Mouse (Mus musculus) duodenum, adult 2 months (tissue): Measurements from ENCODE around the gene Gm16253. TPM values are rescaled to one million over a fixed set of nuclear protein-coding genes. Genes with fewer than 3 reads are reported as not detected.

Experiments
- polyA plus RNA-seq: library from polyadenylated mRNA; depleted of rRNA; stranded (reverse); fragments of >200 nt; gene quantifications from 2 replicates; pipeline ENCODE4 v1.2.3, GENCODE M21; 2012; ENCODE audit warnings: low replicate concordance; rRNA removed

The Gm16253 gene
- not detected in 2 replicates for polyA plus RNA-seq

GRCm38 (mm10) chr3:96576690-96577541 is at the start of gene Gm16253:
Gm16253 (plus strand) TSS chr3:96576984.

GRCm38 (mm10) chr3:96557694-96558093 is 19.1 kb upstream of the Gm16253 start, which contains the start of gene Txnip:
Txnip (plus strand) TSS chr3:96557957.

GRCm38 (mm10) chr3:96593790-96594560 is 17.2 kb downstream of the Gm16253 start, which contains the start of gene Polr3gl:
Polr3gl (minus strand) TSS chr3:96594181.

GRCm38 (mm10) chr3:96596228-96596707 is 19.5 kb downstream of the Gm16253 start, which contains the start of gene Ankrd34a:
Ankrd34a (plus strand) TSS chr3:96596636.

GRCm38 (mm10) chr3:96600639-96601250 is 24.0 kb downstream of the Gm16253 start, which contains the start of gene Lix1l:
Lix1l (plus strand) TSS chr3:96601149.

GRCm38 (mm10) chr3:96629729-96630600 is 53.2 kb downstream of the Gm16253 start, which contains the start of gene Rbm8a:
Rbm8a (plus strand) TSS chr3:96629933.

Other genes with a start within 250 kb of the Gm16253 start
- gene BC107364, start 124.7 kb upstream of the Gm16253 start, polyA plus RNA-seq: not detected in 2 replicates
- gene Hfe2, start 51.8 kb upstream of the Gm16253 start, polyA plus RNA-seq: 0.09 TPM in 1 of 2 replicates, not detected in the other
- gene Txnip, start 19.0 kb upstream of the Gm16253 start, polyA plus RNA-seq: 252 and 270 TPM in 2 replicates
- gene Polr3gl, start 17.2 kb downstream of the Gm16253 start, polyA plus RNA-seq: 6.9 and 7.5 TPM in 2 replicates
- gene Ankrd34a, start 19.7 kb downstream of the Gm16253 start, polyA plus RNA-seq: 0.27 and 0.53 TPM in 2 replicates
- gene Lix1l, start 24.2 kb downstream of the Gm16253 start, polyA plus RNA-seq: 3.6 and 5.3 TPM in 2 replicates
- gene Rbm8a, start 52.9 kb downstream of the Gm16253 start, polyA plus RNA-seq: 2.2 and 2.3 TPM in 2 replicates
- gene Pex11b, start 58.4 kb downstream of the Gm16253 start, polyA plus RNA-seq: 15.2 and 21.5 TPM in 2 replicates
- gene Gm42957, start 58.5 kb downstream of the Gm16253 start, polyA plus RNA-seq: not detected in 2 replicates
- gene Itga10, start 68.6 kb downstream of the Gm16253 start, polyA plus RNA-seq: 0.72 and 0.88 TPM in 2 replicates
- gene Ankrd35, start 93.1 kb downstream of the Gm16253 start, polyA plus RNA-seq: 0.14 and 0.71 TPM in 2 replicates
- 15.4 and 22.8 TPM in 2 replicates for gene Pias3, start 119.4 kb downstream of the Gm16253 start, polyA plus RNA-seq
- gene Nudt17, start 131.6 kb downstream of the Gm16253 start, polyA plus RNA-seq: 2.1 and 2.7 TPM in 2 replicates
- 27.8 and 31.3 TPM in 2 replicates for gene Polr3c, start 150.6 kb downstream of the Gm16253 start, polyA plus RNA-seq
- gene Rnf115, start 150.7 kb downstream of the Gm16253 start, polyA plus RNA-seq: 8.6 and 9.7 TPM in 2 replicates